Mouse (Mus musculus): ENCODE data around the gene Pdia6.

DNA sequence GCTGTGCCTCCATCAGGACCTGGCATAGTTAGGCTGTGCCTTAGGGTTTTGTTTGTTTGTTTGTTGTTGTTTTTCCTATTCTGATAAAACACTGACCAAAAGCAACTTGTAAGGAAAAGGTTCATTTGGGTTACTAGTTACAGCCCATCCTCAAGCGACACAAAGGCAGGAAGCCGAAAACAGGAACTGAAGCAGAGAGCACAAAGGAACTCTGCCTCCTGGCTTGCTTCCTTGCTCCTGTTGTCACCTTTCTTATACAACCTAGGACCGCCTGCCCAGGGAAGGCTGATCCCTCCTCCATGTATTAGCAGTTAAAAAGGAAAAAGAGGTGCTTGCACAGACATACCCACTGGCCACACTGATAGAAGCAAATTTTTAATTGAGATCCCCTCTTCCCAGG is 2.5 kb upstream of the Pdia6 start:
- no peak for TF ChIP-seq CTCF (IDR thresholded peaks at IDR 0.05; ENCODE audit: borderline replicate concordance, extremely low read depth, insufficient read depth, insufficient read length)
- TF ChIP-seq POLR2A (IDR thresholded peaks at IDR 0.05; ENCODE audit: borderline replicate concordance, extremely low read depth, insufficient read depth, insufficient read length, poor library complexity, severe bottlenecking): no peak
